Mouse (Mus musculus): ENCODE results near the gene Gm28043.
A peak's percentile ranks its signal among the peaks of the same experiment; 100 is the strongest.
"Not testable (repeated sequence)": the region's sequence is repeated elsewhere in the genome, so short reads cannot be mapped to it uniquely, and the experiment has no call there.

Gene Gm28043

GRCm38 (mm10) chr17:29712565-29712964 lies 97.9 kb downstream of the Gm28043 start:
- no peak for DNase-seq (ENCODE audit: low read depth)

GRCm38 (mm10) chr17:29713734-29714133 lies 99.1 kb downstream of the Gm28043 start:
- not testable (repeated sequence) for DNase-seq (ENCODE audit: low read depth)

- peak; percentile 99 for DNase-seq (ENCODE audit: low read depth)
Measured at GRCm38 (mm10) chr17:29716732-29717445, 102.2 kb downstream of the Gm28043 start, which contains the start of gene Ccdc167. Ccdc167 (minus strand) TSS chr17:29717044.

- no peak for DNase-seq (ENCODE audit: low read depth)
Measured at GRCm38 (mm10) chr17:29718660-29719059, 104.0 kb downstream of the Gm28043 start.

GRCm38 (mm10) chr17:29719628-29720575 lies 105.2 kb downstream of the Gm28043 start:
- no peak for DNase-seq (ENCODE audit: low read depth)

GRCm38 (mm10) chr17:29720755-29721365 lies 106.2 kb downstream of the Gm28043 start:
- no peak for DNase-seq (ENCODE audit: low read depth)

GRCm38 (mm10) chr17:29724610-29725009 lies 109.9 kb downstream of the Gm28043 start:
- no peak for DNase-seq (ENCODE audit: low read depth)

- no peak for DNase-seq (ENCODE audit: low read depth)
Measured at GRCm38 (mm10) chr17:29725027-29725620, 110.4 kb downstream of the Gm28043 start.

- peak; percentile 48 for DNase-seq (ENCODE audit: low read depth)
Measured at GRCm38 (mm10) chr17:29728082-29728481, 113.4 kb downstream of the Gm28043 start.

- no peak for DNase-seq (ENCODE audit: low read depth)
Measured at GRCm38 (mm10) chr17:29730510-29731265, 116.0 kb downstream of the Gm28043 start.

GRCm38 (mm10) chr17:29731266-29731952 lies 116.7 kb downstream of the Gm28043 start:
- DNase-seq (ENCODE audit: low read depth) = no peak

GRCm38 (mm10) chr17:29731953-29732325 lies 117.3 kb downstream of the Gm28043 start:
- DNase-seq (ENCODE audit: low read depth) = no peak

GRCm38 (mm10) chr17:29732522-29732921 lies 117.8 kb downstream of the Gm28043 start:
- no peak for DNase-seq (ENCODE audit: low read depth)

- no peak for DNase-seq (ENCODE audit: low read depth)
Measured at GRCm38 (mm10) chr17:29736448-29737014, 121.9 kb downstream of the Gm28043 start.

- DNase-seq (ENCODE audit: low read depth) = no peak
Measured at GRCm38 (mm10) chr17:29737849-29738804, 123.5 kb downstream of the Gm28043 start.

GRCm38 (mm10) chr17:29747466-29747865 lies 132.8 kb downstream of the Gm28043 start:
- no peak for DNase-seq (ENCODE audit: low read depth)

All from induced T-regulatory cell, adult 2 months (primary cell).